Mouse (Mus musculus): ENCODE data around the gene Ocrl. TPM values are rescaled to one million over a fixed set of nuclear protein-coding genes. Genes with fewer than 3 reads are reported as not detected.

The Ocrl gene
- polyA plus RNA-seq (2012; rRNA removed) = 16.0 and 35.2 TPM in 2 replicates

GRCm38 (mm10) chrX:47912306-47912792 is at the start of gene Ocrl:
Gene Ocrl (plus strand): TSS chrX:47912387.

GRCm38 (mm10) chrX:47892431-47893024 is 19.7 kb upstream of the Ocrl start, which contains the start of gene Smarca1:
Gene Smarca1 (minus strand): TSS chrX:47892974.

Other genes with a start within 250 kb of the Ocrl start
- gene Smarca1, start 19.4 kb upstream of the Ocrl start, polyA plus RNA-seq (2012; rRNA removed) = 16.8 and 18.0 TPM in 2 replicates
- gene Apln, start 122.5 kb downstream of the Ocrl start, polyA plus RNA-seq (2012; rRNA removed) = 4.0 and 4.2 TPM in 2 replicates
- gene Xpnpep2, start 196.3 kb downstream of the Ocrl start, polyA plus RNA-seq (2012; rRNA removed) = 1.4 and 1.8 TPM in 2 replicates
- 1.1 and 1.3 TPM in 2 replicates for gene Sash3, start 234.0 kb downstream of the Ocrl start, polyA plus RNA-seq (2012; rRNA removed)